Mouse (Mus musculus) retina, postnatal 7 days (tissue): Measurements from ENCODE around the gene Lipe.

Source experiments
- DNase-seq: peaks from one replicate; pipeline ENCODE4 v3.0.0-alpha.2; 2012; ENCODE audit warnings: low read depth, low spot score

Gene Lipe

DNA sequence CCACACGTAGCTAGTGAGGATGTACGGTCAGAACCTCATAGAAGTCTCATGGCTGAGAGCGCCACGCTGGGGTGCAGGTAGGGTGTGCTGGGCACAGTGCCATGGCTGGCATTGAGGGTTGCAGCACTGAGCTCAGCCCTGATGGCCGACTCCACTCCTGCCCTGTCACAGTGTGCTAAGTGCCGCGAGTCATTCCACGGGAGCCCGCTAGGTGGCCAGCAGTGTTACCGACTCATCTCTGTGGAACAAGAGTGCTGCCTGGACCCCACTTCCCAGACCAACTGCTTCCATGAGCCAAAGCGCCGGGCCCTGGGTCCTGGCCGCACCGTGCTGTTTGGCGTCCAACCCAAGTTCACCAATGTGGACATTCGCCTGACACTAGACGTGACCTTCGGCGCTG, 35.4 kb downstream of the Lipe start:
- no peak for DNase-seq

DNA sequence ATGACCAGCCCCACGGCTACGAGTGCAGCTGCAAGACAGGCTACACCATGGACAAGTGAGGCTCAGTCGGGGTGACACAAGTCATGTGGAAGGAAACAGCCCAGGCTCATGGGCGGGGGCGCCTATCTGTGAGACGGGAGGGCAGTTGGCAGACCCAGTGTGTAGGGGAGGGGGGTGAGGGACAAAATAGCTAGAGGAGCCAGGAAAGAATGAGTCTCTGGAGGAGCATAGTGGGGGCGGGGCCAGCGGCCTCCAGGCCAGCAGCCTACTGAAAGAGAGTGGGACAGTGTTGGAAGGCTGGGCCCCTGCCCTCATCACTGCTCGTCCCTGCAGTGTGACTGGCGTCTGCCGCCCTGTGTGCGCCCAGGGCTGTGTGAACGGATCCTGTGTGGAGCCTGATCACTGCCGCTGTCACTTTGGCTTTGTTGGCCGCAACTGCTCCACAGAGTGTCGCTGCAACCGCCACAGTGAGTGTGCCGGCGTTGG, 39.7 kb downstream of the Lipe start:
- DNase-seq: peak; percentile 27

DNA sequence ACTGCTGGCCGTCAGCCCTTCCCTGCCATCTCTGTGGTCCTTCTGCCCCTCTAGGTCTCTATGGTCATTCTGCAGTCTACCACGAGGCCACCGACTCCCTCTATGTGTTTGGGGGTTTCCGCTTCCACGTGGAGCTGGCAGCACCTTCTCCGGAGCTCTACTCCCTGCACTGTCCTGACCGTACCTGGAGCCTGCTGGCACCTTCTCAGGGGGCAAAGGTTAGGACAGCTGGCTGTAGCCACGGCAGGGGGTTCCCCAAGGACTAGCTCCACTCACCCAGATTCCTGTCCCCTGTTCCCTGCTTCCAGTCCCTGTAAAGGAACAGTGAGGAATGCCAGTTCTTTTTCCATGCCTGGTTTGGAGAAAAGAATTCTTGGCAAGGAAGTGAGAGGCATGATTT, 49.6 kb downstream of the Lipe start:
- DNase-seq: no peak

DNA sequence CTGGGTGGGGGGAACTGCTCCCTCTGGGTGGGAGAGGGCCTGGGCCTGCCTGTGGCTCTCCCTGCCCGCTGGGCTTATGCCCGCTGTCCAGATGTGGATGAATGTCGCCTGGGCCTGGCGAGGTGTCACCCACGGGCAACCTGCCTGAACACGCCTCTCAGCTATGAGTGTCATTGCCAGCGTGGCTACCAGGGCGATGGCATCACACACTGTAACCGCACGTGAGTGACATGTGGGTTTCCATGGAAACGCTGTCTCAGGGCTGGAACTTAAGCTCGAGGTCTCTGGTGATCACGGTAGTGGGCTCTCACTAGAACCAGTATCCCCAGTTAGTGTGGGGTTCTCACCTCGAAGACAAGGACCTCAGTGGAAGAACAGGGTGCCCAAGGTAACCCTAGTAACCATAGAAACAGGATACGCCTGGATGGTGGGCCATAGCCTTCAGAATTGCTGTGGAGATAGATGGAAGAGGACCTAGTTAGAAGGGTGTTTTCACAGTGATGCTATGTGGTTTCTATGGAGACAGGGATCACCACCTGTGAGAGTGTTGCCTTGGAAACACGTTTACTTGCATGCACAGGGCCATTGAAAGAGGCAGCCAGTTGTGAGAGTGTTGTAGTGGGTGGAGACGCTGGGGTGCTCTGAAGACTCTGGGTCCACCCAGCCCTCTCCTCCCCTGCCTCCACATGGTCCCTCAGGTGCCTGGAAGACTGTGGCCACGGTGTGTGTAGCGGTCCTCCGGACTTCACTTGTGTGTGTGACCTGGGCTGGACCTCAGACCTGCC, 57.3 kb downstream of the Lipe start:
- DNase-seq: no peak

DNA sequence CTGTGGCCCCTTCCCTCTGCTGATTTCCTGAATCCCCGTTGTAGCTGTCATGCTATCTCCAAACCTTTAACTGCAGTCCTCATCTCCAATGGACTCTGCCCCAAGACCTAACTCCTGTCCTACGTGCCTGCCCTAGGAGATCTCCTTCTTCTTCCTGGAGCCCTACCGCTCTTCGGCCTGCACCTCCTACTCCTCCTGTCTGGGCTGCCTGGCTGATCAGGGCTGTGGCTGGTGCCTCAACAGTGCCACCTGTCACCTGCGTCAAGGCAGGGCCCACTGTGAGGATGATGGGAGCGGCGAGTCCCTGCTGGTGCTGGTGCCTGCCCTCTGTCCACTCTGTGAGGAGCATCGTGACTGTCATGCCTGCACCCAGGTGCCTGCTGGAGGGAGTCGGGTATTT, 59.2 kb downstream of the Lipe start:
- no peak for DNase-seq

DNA sequence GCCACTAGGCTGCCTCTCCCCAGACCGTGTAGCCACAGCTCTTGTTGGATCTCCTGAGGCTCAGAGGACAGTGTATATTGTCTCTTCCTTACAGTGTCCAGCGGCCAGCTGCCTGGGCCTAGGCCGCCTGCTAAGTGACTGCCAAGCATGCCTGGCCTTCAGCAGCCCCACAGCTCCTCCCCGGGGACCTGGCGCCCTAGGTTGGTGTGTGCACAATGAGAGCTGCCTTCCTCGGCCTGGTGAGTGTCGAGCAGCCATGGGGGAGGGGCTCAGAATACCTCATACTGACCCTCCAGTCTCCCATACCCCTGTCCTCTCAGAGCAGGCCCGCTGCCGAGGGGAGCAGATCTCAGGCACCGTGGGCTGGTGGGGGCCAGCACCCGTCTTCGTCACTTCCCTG, 64.0 kb downstream of the Lipe start:
- DNase-seq: no peak

DNA sequence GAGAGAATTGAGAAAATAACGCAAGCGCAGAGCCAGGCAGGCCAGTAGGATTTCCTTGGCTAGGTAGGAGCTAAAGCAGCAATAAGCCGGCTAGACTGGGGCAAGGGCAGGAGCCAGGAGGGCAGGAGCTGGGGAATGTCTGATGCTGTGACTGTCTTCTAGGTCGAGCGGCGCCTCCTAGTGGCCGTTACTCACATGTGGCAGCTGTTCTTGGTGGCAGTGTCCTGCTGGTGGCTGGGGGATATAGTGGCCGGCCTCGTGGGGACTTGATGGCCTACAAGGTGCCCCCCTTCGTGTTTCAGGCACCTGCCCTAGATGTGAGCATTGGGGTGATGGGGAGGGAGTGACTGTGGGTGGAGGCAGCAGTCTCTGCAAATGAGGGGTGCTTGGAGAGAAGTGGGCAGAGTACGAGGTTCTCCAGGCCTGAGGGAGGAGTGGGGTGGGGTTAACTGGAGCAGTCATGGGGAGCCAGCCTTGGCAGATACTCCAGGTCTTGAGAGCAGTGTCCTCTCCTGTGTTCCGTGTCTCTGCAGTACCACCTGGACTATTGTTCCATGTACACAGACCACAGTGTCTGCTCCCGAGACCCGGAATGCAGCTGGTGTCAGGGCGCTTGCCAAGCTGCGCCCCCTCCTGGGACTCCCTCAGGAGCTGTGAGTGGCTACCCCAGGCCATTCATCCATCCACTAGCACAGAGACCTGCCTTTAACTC, 64.8 kb downstream of the Lipe start:
- peak; percentile 76 for DNase-seq
